Mouse (Mus musculus): Measurements from ENCODE around the gene Dok1.

The Dok1 gene

GRCm38 (mm10) chr6:83049367-83049766, 16.1 kb upstream of the Dok1 start:
- in situ Hi-C loops (cut with MboI, MseI): no loop called here

DNA sequence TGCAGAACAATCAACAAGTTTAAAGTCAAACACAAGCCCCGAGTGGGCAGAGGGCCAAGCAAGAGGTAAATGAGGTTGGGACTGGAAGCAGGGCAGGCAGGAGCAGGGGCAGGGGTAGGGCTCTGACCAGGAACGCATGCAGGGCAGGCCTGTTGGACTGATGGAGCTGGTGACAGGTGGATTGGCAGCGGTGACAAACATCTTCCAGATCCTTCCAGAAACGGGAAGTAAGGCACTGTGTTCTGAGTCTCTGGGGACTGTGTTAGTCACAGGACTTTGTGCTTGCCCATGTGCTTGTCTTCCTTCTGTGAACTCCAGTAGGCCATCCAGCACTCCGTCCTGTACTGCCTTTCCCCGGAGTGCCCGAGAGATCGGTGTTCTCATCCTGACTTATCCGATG, 11.5 kb upstream of the Dok1 start:
- in situ Hi-C loops (cut with MboI, MseI): no loop called here

GRCm38 (mm10) chr6:83043993-83044392, 10.7 kb upstream of the Dok1 start:
- in situ Hi-C loops (cut with MboI, MseI): no loop called here

DNA sequence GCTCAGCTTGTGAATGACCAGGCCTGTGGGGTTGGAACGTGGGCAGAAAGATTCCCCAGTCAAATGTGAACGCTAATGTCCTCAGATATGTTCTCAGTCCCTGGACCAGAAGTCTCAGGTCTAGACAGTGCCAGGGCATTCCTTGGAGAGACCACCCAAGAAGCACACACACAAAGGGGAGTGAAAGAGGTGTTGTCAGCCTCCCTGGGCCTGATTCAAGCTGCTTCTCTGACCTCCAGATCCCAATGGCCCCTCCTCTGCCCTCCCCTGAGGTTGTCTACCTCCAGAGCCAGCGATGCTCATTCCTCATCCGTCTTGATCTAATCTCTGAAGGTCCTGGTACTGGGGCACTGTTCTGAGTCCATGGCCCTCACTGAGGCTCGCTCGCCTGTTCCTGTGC, 10.3 kb upstream of the Dok1 start:
- in situ Hi-C loops (cut with MboI, MseI): no loop called here

- in situ Hi-C loops (cut with MboI, MseI): no loop called here
Measured at GRCm38 (mm10) chr6:83040601-83041000, 7.3 kb upstream of the Dok1 start.

GRCm38 (mm10) chr6:83038496-83039012, 5.3 kb upstream of the Dok1 start:
- in situ Hi-C loops (cut with MboI, MseI): no loop called here

DNA sequence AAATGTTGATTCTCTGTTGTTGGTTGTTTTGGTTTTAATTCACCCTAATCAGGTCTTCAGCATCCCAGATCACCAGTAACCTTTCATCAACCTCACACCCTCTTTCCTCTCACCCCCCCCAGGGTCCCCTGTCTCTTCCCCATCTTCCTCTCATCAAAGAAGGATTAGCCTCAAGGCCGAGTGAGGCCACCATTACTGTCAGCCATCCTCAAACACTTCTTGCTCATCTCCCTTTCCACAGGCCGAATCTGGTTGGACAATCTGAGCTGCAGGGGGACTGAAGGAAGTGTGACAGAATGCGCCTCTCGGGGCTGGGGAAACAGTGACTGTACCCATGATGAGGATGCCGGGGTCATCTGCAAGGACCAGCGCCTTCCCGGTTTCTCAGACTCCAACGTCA, 3.9 kb upstream of the Dok1 start:
- in situ Hi-C loops (cut with MboI, MseI): no loop called here

DNA sequence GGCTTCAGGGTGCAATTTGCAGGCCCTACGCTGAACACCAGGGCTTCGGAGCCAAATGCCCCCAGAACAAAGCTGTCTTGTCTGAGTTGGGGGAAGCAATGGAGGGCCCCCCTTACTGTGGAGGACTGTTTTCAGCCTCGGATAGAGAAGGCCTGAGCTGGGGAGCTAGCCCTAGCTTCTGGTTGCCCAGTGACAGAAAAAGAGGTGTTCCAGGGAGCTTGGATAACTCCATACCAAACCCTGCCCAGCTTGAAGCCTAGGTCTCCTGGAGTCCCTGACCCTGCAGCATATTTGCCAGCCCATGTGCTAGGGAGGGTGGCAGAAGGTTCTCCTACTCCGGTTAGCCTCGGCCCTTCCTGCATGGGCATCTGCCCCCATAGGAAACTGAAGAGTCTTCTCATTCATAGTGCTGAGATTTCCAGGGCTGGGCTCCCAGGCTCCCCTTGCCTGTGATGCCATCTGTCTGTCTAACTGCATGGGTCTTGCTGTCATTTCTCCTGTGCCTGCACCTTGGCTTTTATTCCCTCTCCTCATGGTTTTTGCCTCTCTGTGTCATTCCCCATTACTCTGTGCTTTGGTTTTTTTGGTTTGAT, 1.3 kb upstream of the Dok1 start:
- in situ Hi-C loops (cut with MboI, MseI): no loop called here

DNA sequence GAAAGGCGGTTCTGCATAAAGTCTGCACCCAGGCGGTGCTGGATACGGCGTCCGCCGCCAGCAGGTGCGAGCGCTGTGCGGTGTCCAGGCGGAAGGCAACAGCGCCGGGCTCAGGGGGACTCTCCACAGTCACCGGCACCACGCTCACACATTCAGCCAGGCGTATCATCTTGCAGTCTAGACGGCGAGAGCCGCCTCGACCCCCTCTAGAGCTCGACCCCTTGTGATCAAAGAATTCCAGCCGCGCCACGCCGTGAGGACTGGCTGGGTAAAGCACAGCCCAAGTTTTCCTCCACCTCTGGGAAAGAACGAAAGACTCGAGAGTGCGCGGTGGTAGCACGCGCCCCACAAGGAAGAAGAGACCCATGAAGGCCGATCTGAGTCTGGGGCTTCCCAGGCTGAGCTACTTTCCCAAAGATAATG, 491 bp downstream of the Dok1 start:
- in situ Hi-C loops (cut with MboI, MseI): no loop called here

DNA sequence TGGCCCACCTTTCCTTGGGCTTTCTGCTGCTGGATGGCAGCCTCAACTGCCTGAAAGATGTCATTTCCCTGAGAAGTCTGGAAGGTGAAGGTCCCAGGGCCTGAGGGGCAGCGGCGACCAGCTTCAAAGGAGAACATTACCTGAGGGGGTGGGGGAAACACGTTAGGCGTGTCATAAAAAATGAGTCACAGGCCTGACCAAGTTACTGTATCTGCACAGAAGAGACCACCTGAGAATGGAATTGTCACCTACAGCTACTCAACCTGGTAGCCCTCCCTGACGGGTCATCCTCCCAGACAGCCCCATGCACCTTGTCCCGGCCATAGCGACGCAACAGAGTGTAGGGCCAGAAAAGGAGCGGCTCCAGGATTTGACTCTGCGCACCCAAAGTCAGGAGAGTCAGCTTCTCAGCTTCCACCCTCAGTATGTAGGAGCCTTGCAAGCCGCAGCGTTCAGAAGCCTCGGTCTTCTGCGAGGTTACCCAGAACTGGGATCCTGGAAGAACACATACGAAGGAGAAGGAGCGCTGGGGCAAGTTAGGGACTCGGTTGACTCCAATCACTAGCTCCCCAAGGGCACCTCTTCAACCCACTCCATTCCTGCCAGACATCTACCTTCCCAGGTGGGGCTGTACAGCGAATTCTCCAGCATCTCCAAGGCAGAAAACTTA, 1.2 kb downstream of the Dok1 start:
- in situ Hi-C loops (cut with MboI, MseI): no loop called here

DNA sequence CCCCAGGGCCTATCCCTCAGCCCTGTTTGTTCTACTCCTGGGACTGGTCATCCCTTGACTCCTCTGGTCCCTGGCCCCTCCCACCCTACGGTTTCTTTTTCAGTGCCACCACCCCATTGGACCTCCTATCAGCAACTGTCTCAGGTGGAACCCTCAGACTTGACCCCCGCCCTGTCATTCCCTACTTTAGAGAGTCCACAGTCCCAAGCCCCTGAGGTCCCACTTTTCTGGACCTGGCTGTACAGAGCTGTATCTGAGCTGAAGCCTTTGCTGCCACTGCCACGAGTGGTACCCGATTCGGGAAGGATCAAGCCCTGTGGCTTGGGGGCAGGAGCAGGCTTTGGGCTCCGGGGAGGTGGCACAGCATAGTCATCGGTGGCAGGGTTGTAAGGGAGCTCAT, 2.2 kb downstream of the Dok1 start:
- in situ Hi-C loops (cut with MboI, MseI): no loop called here

DNA sequence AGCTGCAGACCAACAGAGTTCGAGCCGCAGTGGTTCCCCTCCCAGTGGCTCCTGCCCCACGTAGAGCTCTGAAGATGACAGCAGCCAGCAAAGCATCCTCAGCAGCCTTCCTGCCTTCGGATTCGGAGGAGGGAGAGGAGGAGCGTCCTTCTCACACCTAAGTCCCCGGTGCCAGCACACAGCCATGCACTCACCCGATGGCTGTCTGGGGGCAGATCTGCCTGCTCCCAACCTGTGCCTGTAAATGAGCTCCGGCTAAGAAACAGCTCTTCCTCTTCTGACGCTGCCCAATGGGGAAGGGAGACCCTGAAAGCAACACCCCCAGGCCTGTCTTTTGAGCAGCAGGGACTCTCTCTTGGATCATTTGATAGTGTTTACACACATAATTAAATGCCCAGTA, 3.5 kb downstream of the Dok1 start:
- in situ Hi-C loops (cut with MboI, MseI): no loop called here

DNA sequence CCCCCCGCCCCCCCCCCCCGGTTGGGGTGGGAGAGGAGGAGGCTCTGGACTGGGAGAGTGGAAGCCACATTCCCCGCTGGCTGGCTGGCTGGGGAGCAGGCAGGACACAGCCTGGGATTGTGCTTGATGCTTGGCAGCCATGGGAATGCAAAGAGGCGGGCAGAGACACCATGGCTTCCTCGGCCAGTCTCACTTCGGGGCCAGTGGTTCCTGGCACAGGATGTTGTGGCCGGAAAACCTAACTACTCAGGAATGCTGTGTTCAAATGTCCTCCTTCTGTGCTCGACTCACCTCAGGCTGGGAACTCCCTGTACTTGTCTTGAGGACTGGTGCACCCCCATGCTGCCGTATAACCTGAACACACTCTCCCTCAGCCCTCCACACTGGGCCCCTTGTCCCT, 5.6 kb downstream of the Dok1 start:
- in situ Hi-C loops (cut with MboI, MseI): no loop called here

DNA sequence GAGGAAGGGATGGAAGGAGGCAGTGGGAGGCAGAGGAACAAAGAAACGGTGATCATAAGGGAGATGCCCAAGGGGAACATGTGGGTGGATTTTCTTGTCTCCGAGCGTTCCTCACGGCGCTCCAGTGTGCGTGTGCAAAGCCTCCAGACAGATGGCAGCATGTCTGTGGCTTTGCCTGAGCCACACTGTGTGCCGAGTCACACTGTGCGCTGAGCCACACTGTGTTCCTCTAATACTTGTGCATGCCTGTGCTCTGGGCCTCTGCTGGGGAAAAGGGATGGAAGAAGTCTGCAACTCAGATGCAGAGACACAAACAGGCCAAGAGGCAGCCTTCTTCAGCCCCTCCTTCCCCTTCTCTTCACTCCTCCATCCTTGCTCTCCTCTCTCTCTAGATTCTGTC, 6.0 kb downstream of the Dok1 start:
- in situ Hi-C loops (cut with MboI, MseI): no loop called here

- in situ Hi-C loops (cut with MboI, MseI): no loop called here
Measured at GRCm38 (mm10) chr6:83025221-83025620, 8.1 kb downstream of the Dok1 start.

DNA sequence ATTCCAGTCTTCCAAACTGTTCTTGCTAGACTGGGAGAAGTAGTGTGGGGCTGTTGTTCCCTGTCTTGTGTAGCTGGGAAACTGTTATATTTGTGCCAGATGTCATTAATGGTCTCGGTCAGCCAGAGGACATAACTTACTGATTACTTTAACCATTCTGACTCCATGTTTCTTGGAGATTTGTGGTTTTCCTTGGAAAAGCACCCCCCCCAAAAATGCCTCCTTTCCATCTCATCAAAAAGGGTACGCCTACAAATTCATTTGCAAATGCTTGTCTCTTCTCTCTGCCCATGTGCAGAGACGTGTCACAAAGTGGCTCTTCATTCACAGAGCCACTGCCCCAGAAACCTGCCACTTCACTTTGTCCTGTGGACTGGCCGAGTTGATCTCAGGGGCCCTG, 8.8 kb downstream of the Dok1 start:
- in situ Hi-C loops (cut with MboI, MseI): no loop called here

DNA sequence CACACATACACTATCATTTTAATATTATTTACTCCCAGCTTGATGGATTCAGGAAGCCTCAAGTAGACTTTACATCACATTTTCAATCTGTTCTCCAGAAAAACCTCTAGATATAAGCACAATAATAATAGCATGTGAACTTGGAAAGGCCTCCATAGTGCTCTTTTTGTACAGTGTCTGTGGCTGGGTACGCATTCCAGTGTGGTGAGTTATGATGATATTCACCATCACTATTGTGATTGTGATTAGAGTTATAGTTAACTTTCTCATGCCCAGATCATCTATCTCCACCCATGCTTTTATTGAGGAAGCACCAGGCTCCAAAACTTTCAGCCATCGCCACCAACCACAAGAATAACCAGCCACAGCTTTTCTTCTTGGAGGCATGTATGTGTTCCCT, 9.5 kb downstream of the Dok1 start:
- in situ Hi-C loops (cut with MboI, MseI): no loop called here

DNA sequence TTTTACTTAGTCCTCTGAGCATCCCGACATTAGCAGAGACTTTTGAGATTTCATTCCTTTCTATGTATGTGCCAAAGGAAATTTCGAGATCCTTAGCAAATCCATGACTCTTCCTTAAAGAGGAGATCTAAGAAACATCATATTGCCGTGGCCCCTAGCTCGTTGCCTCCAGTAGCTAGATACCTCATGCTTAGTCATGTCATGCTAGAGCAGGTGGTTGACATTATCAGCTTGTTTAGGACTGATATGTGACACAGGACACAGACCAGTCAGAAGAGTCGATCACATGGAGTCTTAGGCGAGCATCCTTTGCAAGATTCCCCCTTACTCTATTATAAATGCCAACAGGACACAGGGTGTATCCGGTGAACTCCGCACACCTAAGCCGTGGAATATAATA, 10.3 kb downstream of the Dok1 start:
- in situ Hi-C loops (cut with MboI, MseI): no loop called here

DNA sequence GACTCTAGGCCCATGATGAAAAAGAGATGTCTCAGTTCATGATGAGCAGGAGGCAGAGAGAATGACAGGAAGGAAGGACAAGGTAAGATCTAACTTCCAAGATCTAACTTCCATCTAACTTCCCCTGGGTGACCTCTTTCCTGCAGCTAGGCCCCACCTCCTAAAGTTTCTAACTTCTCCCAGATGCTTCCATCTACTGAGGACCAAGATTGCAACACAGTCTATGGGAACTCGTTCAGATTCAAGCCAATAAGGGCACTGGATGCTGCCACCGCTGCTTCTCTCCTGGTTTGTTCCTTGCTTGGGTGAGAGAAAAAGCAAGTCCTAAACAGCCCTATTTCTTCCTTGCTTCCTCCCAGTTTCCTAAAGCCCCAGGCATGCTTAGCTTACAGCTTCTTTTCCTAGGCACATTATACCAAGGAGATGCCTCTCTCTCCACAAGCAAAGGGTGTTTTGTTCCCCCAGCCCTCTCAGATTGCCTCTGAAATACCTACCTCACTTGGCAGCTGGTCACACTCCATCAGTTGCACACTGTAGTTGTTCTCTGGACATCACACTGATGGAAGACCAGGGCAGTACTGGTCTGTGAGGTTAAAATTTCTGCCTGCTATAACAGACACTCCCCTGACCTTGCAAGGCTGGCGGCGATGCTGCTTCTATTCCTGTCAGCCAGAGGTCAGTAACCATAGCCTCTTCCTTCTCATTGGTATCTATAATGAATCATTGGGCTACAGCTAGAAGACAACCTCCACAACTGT, 12.3 kb downstream of the Dok1 start:
- in situ Hi-C loops (cut with MboI, MseI): no loop called here

DNA sequence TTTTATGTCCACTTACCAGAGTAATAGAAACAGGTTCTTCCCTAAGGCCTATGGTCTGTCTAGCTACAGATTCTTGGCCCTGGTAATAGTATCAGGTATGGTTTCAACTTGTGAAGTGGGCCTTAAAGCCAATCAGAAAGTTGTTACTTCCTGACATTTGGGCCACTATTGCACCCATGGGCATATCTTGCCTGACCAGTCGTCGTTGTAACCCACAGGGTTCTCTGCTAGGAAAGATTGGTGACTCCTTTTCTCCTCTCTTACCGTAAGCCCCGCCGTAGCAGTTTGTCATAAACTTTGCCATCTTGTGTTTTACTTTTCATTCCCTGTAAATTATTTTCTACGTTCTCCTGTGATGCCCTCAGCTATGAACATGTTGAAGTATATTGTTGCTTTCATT, 13.2 kb downstream of the Dok1 start:
- in situ Hi-C loops (cut with MboI, MseI): no loop called here

- in situ Hi-C loops (cut with MboI, MseI): no loop called here
Measured at GRCm38 (mm10) chr6:83019044-83019443, 14.2 kb downstream of the Dok1 start.

GRCm38 (mm10) chr6:83017190-83017589, 16.1 kb downstream of the Dok1 start:
- in situ Hi-C loops (cut with MboI, MseI): no loop called here

DNA sequence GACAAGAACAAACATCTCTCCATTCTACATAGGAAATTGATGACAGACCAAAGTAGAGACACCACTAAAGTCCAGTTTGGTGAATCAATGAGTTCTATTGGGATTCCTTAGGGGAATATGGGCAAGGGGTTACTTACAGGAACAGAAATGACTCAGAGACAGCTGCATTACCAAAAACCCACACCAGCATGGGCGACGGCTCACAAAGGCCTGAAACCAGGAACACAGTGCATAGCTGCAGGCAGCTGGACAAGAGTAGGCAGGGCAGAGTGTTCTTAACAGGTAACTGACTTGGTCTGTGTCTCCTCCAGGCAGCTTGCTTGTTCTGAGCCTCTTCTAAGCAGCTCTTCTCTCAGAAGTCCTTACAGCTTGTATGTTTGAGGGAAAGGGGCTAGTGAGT, 17.5 kb downstream of the Dok1 start:
- in situ Hi-C loops (cut with MboI, MseI): no loop called here
